Mouse (Mus musculus): ENCODE measurements around the gene Fgfr2. TPM values are rescaled to one million over a fixed set of nuclear protein-coding genes. Genes with fewer than 3 reads are reported as not detected.

Fgfr2 gene
- total RNA-seq, 2 experiments from 2014 or later: 35.8 to 40.8 TPM

DNA sequence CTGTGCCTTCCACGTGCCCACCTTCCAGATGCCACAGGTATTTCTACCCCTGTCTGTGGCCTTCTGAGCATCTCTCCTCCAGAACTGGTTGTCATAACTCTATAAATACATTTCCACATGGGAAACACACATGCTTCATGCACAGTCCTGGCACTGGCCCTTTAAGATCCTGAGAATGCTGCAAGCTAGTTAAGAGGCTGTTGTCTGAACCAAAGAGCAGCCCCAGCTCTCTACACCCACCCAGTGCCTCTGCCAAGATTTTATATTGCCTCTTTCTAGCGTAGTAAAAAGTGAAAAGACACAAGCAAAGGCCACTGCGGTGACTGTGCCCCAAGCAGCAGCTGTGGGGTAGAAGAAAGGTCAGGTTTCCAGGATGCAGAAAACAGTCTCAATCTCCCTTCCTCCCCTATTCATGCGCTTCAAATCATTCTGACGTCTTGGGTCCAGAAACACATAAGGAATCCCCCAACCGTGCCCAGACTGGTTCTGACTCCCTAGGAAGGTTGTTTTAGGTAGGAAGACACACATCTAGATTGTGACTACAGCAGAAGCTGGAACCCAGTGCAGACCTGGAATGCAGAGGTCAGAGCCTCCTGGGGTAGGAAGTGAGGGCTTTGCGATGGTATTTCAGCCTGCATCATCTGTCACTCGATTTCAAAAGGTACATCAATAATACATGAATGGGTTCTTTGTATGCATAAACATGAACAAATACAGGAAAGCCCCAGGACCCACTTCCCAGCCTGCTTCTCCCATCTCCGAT is 1195.7 kb downstream of the Fgfr2 start:
- DNase-seq: no peak
- intact Hi-C loops (cut with DNase I): no loop called here

DNA sequence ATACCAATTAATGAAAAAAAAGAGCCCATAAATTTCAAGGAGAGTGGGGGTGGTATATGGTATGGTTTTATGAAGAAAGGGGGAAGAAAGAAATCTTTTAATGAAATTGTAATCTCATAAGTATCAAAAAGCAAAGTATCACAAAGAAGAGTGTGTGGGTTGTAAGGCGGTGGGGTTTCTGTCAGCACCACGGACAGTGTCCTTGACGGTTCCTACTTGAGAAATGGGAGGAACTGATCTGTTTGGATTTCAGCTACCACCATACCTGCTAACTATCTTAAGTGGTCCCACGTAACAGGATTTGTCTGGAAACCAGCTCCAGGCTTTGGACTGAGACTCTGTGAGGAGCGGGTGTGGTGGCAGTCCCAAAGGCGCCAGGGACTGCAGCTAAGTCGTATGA is 1205.8 kb downstream of the Fgfr2 start:
- no peak for DNase-seq

DNA sequence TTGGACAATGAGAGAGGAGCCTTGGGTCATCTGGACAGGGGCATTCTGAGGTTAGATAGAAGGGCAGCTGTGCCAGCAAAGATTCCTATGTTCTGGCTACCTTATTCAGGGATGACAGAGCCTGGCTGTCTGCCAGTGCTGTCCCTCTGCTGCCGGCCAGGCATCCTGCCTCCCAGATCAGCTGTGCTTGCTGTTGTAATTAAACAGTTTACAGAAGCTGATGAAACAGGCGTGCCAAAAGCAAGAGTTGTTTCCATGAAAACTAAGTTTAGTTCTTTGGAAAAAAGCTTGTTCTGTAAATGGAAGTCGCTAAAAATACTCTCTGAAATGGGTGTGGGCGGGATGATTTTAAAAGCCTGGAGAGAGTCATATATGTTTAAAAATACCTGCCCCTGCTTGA is 1213.5 kb downstream of the Fgfr2 start:
- peak; percentile 70 for DNase-seq
- intact Hi-C loops (cut with DNase I): loop anchor here (5.0 kb wide), 1 partner anchor 58 kb away; the partner anchor contains the start of gene Gpr26

More for the DNA sequence above, 1205.8 kb downstream of the Fgfr2 start:
- intact Hi-C loops (cut with DNase I): no loop called here

DNA sequence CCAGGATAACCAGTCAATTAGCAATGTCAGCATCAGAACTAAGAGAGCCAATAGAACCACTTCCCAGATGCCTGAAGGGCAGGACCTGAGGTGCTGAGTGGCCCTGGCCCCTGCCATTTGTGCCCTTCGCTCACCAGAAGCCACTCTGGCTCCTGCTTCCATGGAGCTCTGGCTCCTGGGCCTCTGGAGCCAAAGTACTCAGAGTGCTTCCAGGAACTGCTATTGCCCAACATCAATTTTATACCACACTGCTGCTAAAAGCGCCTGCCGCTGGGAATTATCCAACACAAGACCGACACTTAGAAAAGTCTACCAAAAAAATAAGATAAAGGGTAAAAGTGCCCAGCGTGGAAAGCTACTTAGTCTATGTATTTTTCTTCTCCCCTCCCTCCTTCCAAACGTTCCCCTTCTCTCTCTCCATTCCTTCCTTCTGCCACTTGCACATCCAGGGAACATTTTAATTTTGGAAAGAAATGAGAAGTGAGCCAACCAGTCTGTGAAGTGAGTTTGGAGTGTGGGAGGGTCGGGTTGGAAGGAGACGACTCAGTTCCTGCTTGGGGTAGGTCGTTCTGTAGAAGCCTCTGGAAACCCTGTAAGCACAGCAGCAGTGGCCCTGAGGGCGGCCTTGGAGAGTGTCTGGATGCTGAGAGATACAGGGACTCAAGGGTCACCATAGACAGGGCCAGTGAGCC is 1216.5 kb downstream of the Fgfr2 start:
- intact Hi-C loops (cut with DNase I): loop anchor here (5.0 kb wide), 1 partner anchor 61 kb away; the partner anchor contains the start of gene Gpr26
- DNase-seq: no peak

DNA sequence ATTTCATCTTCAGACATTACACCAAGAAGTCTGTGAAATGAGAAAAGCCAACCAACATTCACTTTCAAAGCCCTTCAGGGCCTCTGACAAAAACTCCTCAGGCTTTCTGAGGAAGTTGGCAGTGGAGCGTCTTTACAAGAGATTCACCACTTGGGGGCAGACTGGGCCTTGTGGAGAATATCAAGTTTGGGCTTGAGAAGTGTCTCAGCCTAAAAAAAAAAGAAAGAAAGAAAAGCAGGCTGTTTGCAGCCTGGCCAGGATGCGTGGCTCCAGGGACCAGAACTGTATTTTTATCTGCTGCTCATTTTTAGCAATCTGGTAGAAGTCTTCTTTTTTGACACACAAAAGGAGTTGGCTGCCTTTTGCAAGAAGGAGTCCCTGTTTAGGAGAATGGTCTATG is 1223.8 kb downstream of the Fgfr2 start:
- intact Hi-C loops (cut with DNase I): loop anchor here (2.0 kb wide), 1 partner anchor 653 kb away; no protein-coding TSS in a partner anchor
- peak; percentile 80 for DNase-seq

DNA sequence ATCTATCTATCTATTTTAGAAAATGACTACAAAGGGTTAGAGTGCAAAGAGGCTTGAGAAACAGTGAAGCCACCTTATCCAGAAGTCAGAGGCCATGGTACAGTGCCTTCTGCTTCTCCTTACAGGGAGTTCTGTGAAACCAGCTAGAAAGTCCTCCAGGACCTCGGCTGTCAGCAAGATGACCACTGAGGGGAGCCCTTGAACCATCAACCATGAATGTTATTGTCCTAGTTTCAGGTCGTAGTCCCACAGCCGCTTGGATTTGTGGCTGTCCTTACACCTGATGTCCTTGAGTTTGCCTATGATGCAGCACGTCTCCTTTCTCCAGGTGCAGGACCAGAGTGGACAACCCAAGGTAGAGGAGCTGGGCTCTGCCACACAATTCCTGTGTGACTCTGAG is 1225.9 kb downstream of the Fgfr2 start:
- peak; percentile 51 for DNase-seq
- intact Hi-C loops (cut with DNase I): no loop called here

DNA sequence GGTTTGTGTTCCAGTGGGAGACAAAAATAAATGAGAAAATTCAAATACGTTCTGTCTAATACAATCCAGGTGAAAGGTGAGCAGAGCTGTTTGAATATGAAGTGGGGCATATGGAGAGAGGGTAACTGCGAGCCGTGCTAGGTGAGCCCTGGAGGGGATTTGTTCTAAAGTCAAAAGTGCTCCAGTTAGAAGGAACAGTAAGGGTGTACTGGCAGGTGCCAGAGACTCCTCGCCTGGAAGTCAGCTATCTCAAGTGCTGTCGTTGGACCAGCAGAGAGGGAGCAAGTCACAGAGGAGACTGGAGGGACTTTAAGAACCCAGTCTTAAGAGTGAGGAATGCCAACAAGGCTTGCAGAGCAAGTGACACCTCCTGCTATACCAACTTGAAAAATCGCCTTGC is 1240.3 kb downstream of the Fgfr2 start:
- DNase-seq: no peak
- intact Hi-C loops (cut with DNase I): loop anchor here (5.0 kb wide), 1 partner anchor 331 kb away; no protein-coding TSS in a partner anchor

DNA sequence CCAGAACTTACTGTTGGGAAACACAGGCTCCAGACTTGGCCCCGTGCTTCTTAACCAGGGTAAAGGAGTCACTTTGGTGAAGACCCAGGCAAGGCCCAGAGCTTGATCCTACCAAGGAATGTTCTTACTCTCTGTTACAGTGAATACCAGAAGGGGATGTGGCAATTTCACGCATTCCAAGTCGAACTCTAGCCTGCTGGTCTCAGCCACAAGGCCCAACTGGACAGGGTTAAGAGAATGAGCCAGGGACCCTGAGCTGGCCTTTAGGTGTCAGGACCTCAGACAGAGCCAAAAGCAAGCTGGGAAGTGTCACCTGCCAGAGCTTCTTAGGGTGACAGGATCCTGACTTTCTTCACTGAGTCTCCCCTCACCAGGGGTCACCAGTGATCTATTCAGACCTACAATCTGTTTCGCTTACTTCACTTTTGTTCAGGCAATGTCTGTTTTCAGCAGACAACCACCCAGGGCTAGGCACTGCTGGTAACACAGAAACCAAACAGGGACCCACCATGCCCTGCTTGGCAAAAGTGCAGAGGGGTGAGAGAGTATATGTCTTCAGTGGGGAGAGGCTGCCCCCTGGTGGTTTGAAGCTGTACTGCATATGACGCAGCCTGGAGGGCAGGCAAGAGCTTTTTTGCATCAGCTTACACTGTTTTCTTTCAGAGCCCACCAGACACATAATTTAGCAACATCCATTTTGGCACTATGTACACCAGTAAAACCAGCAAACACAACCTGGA is 1241.1 kb downstream of the Fgfr2 start:
- intact Hi-C loops (cut with DNase I): loop anchor here (5.0 kb wide), 1 partner anchor 330 kb away; no protein-coding TSS in a partner anchor
- DNase-seq: peak; percentile 85

DNA sequence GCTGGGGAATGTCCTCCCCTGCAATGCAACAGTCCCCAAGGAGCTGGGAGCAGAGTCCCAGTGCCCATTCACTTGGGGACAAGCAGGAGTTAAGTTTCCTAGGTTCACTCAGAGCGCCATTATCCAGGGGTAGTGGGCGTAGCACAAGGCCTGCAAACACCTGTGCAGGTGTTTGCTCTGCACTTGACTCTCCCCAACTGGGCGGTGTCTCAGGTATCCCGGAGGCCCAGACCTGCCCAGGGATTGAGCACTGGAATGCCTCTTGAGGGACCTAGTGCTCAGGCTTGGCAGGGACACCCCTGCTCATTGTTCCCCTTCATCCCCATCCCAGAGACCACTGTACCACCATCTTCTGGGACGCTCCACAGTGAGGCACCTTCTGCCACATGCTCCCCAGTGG is 1243.0 kb downstream of the Fgfr2 start:
- intact Hi-C loops (cut with DNase I): loop anchor here (5.0 kb wide), 1 partner anchor 328 kb away; no protein-coding TSS in a partner anchor
- no peak for DNase-seq

DNA sequence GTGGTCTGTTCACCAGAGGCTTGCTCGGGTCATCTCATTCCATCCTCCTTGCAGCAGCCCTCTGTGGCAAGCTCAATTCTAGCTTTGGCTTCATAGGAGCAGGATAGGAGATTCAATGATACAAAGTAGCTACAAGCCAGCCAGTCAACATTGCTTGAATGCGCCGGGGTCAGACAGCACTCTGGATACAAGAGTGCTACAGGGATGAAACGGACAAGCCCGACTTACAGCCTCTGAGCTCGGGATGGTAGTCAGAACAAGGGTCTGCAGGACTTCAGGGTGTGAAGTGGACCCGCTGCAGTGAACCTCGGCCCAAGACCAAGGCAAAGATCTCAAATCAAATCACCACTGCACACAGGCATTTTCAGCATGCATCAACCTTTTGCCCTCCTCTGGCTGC is 1244.3 kb downstream of the Fgfr2 start:
- no peak for DNase-seq
- intact Hi-C loops (cut with DNase I): loop anchor here (2.0 to 10.0 kb wide), 2 partner anchors 144 to 444 kb away; no protein-coding TSS in a partner anchor

DNA sequence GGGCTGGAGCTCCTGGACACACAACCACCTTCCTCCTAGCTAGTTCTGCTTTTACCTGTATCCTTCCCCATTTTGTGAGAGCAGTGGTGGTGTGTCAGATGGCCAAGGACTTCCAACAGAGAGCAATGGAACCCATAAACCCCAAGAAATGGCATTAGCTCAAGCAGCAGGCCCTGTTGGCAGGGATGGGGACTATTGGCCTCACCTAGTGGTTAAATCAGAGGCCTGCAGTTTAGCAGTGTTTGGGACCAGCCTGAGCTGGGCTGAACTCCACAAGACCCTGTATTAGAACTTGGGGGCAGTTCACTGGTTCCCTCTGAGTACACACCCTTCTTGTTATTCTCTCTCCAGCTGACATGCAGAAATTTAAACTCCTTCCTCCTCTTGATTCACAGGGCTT is 1262.0 kb downstream of the Fgfr2 start:
- intact Hi-C loops (cut with DNase I): no loop called here
- no peak for DNase-seq

DNA sequence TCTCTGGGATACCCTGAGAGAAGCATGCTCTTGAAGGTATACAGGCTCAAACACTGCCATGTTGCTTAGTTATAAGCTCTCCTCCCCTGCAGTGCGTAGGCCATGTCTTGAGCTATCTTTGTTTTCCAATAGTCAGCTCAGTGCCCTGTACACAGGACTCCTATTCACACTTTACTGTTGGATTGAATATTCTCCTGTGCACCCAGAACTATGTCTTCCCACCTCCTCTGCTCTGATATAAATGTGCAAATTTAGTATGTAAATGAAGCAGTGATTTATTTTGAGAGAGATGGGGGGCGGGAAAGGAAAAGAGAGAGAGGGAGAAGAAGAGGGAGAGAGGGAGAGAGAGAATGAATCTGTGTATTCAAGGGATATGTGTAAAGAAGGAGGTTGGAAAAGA is 1267.5 kb downstream of the Fgfr2 start:
- intact Hi-C loops (cut with DNase I): no loop called here
- DNase-seq: no peak

DNA sequence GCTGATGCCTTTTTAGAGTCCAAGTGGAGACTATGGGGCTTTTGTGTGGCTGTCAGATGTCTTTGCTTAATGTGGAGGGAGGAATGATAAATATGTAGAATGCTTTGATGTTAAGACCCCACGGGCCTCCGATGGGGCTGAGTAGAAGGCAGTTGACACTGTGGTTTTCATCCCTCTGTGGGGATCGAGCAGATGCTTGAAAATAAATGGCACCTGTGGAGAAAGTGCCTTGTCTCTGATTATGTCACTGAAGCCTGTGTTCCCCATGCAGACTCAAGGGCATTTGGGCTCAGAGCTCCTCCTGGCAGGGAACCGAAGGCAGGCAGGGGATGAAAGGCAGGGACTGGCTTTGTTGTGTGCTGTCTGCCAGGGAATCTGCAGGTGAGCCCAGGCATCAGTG is 1272.6 kb downstream of the Fgfr2 start:
- no peak for DNase-seq
- intact Hi-C loops (cut with DNase I): no loop called here

DNA sequence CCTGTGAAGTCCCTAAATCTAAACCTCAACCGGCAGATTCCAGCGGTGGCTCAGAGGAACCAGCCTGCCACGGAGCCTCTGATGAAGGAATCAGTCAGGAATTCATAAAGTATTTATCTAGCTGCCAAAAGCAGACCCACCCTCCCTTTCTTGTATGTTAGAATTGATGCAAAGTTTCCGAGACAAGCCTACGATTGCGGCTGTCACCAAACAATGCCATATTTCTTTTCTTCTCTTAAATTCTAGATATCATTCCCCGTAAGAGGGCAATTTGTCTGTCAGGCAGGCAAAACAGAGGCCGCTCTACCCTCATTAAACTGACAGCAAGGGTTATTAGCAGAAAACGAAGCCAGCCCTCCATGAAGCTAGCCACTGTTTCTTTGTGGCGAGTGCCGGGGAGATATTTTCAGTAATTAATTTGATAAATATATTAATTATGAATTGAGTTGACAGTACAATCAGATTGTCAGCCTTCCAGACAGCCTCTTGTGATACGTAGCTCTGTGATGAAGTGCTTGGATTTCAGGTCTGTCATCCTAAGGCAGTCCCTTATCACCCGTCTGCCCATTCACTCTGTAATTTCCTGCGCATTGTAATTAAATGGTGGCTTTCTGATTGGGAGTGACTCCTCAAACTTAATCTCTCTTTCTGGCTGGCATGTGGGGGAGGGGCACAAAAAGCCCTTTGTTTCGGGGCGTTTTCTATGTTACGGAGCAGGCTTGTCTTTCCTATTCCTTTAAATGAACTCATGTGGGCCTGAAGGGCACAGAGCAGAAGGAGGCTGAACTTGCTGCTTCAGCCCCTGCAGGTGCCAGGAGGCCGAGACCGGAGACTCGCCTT is 1276.9 kb downstream of the Fgfr2 start:
- no peak for DNase-seq
- intact Hi-C loops (cut with DNase I): no loop called here

DNA sequence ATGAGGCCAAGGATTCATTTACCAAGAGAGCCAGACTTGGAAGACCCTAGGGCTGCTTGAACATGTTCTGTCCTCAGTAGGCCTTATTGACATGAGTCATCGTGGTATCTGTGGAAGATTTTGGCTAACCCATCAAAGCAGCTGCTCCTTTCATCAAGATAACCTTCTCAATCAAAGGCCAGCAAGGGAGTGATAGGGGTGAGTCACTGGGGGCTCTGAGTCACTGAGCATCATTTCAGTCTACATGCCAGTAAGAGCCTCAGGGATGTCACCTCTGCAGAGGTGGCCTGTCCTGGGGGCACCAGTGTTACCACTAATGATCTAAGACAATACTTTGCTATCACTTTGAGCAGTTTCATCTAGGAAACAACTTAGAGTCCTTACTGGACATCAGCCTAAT is 1292.9 kb downstream of the Fgfr2 start:
- intact Hi-C loops (cut with DNase I): no loop called here
- no peak for DNase-seq

DNA sequence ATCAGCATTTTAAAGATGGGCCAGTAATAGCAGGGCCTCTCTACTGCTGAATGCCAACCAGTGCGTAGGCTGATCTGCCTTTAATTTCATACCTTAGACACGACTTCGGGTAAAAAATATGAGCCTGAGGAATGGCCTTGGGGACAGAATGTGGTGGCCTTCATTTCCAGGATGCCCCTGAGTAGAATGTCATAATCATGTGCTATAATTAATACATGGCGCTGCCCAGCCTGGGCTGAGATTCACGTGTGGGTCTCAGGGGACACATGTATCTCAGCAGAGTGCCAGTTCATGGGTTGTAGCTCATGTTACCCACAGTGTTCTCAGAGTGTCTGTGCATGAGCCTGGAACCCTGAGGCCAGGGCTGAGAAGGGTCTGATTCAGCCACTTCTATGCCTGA is 1296.3 kb downstream of the Fgfr2 start:
- intact Hi-C loops (cut with DNase I): no loop called here

DNA sequence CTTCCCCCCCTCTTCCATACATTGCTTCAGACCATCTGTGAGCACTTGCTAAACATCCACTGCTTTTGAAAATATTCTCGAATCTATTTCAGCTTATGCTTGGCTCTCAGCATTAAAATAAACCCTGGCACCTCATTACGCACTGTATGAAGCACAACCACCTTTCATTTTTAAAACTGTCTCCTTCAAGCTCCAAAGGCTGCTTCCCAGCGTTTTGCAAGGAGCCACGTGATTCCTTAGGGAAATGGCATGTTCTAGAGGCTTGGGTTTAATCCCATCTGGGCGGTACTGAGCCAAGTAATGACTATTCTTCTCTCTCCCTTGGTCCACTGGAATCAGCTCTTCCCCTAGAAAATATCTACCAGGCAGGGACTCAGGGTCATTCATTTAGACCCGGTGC is 1305.2 kb downstream of the Fgfr2 start:
- DNase-seq: no peak
- intact Hi-C loops (cut with DNase I): no loop called here

More for the DNA sequence above, 1296.3 kb downstream of the Fgfr2 start:
- no peak for DNase-seq

DNA sequence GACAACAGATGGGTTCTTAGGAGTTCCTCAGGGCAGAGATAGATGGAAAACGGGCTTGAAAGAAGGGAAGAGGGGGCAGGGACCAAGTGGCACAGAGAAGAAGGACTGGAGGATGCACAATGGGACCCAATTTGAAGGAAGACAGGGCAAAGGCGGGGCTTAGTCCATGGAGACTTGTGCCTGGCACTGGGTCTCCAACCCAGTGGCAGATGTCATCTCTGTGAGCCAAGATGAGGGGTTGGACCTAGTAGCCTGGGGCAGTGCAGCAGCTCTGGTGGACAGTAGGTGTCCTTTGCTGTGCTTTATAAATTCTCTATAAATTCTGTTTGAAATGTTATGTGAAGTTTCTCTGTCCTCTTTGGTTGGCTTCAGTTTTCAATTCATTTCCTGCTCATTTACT is 1306.5 kb downstream of the Fgfr2 start:
- DNase-seq: peak; percentile 30
- intact Hi-C loops (cut with DNase I): no loop called here

DNA sequence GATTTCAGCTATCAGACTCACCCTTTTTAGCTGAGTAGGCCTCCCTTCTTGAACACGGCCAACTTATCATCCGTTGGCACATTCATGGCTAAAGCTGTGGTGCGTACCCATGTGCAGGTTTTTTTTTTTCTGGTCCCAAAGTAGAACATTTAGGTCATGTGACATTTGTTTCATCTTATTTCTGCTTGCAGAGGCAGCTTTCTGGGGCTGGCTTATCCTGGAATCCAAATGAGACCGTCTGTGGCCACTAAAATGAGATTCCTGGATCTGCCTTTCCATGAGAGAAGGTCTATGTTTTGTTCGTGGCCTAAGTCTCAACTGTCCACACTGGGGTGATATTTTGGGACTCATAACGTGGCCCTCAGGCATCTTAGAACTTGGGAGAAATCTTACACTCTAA is 1311.0 kb downstream of the Fgfr2 start:
- DNase-seq: no peak
- intact Hi-C loops (cut with DNase I): no loop called here

DNA sequence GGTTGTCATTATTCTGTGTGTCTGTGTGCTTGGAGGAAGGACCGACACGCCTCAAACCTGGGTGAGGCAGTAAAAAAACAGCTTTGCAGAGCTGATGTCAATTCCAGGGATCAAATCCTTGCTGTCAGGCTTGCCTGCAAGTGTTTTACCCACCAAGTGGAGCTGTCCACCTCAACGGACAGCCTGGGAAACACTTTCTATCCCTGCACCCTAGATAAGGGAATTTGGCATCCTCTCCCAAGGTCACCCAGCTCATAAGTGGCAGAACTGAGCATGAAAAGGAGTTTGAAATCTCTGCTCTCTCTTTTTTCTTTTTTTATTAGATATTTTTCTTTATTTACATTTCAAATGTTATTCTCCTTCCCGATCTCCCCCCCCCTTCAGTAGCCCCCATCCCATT is 1312.2 kb downstream of the Fgfr2 start:
- intact Hi-C loops (cut with DNase I): no loop called here
- no peak for DNase-seq

Measured in left cerebral cortex, postnatal 4 days (tissue).